Mouse (Mus musculus) ES-E14 (cell line): ENCODE data around the gene Myt1l. TPM values are rescaled to one million over a fixed set of nuclear protein-coding genes. Genes with fewer than 3 reads are reported as not detected.

ENCODE experiments used
- DNase-seq: peaks from one replicate; pipeline ENCODE4 v3.0.0-alpha.2; 2013; ENCODE audit warnings: low read depth, low spot score
- H3K27ac ChIP-seq: 2 replicates; pipeline ENCODE4 v1.5.1; 2012; ENCODE audit warnings: low read depth, mild to moderate bottlenecking, low read length, moderate library complexity, mixed read lengths; ENCODE audit not compliant: poor library complexity, insufficient read depth, severe bottlenecking
- H3K36me3 ChIP-seq: 2 replicates; pipeline ENCODE4 v1.6.1; 2012; ENCODE audit warnings: mild to moderate bottlenecking, low read length, moderate library complexity, mixed read lengths; ENCODE audit not compliant: control insufficient read depth, poor library complexity, insufficient read depth, severe bottlenecking
- H3K4me1 ChIP-seq, 2 experiments: fragments of 150-350 bp in 1 of 2; sonication (generic) in 1 of 2; 2 replicates each; pipeline ENCODE4 v1.6.1; 2012; ENCODE audit warnings: low read length in 2 of 2, mild to moderate bottlenecking in 1 of 2, mixed read lengths in 1 of 2; ENCODE audit not compliant: control insufficient read depth in 2 of 2, insufficient read depth in 2 of 2, poor library complexity in 1 of 2
- H3K4me3 ChIP-seq, 2 experiments: fragments of 150-350 bp in 1 of 2; sonication (generic) in 1 of 2; 2 replicates each; pipeline ENCODE4 v1.5.1; 2012; ENCODE audit warnings: low read length in 2 of 2, low read depth in 1 of 2, mild to moderate bottlenecking in 1 of 2, mixed read lengths in 1 of 2; ENCODE audit not compliant: insufficient read depth in 1 of 2, poor library complexity in 1 of 2, severe bottlenecking in 1 of 2
- H3K9ac ChIP-seq: 2 replicates; pipeline ENCODE4 v1.6.1; 2012; ENCODE audit warnings: low read depth, mild to moderate bottlenecking, low read length, mixed read lengths; ENCODE audit not compliant: poor library complexity, insufficient read depth, severe bottlenecking
- H3K9me3 ChIP-seq: fragments of 150-350 bp; sonication (generic); 2 replicates; pipeline ENCODE4 v1.6.1; 2012; ENCODE audit warnings: low read depth, mild to moderate bottlenecking, low read length; ENCODE audit not compliant: control insufficient read depth, insufficient read depth
- CHD2 ChIP-seq: IDR thresholded peaks from 2 replicates; pipeline ENCODE4 v1.6.1; 2014; ENCODE audit warnings: mild to moderate bottlenecking, low read depth, low read length, inconsistent platforms
- HCFC1 ChIP-seq: IDR thresholded peaks from 2 replicates; pipeline ENCODE4 v1.6.1; 2012; ENCODE audit warnings: low read length, inconsistent platforms, borderline replicate concordance; ENCODE audit not compliant: insufficient read depth
- MAFK ChIP-seq: IDR thresholded peaks from 2 replicates; pipeline ENCODE4 v1.6.1; 2014; ENCODE audit warnings: mild to moderate bottlenecking, low read depth, low read length, inconsistent platforms; ENCODE audit not compliant: insufficient read depth
- ZC3H11A ChIP-seq: IDR thresholded peaks from 2 replicates; pipeline ENCODE4 v1.6.1; 2012; ENCODE audit warnings: low read depth, mild to moderate bottlenecking, inconsistent platforms, low read length, borderline replicate concordance
- ZNF384 ChIP-seq: IDR thresholded peaks from 2 replicates; pipeline ENCODE4 v1.6.1; 2012; ENCODE audit warnings: low read depth, low read length, inconsistent platforms
- in situ Hi-C, 2 experiments: fragments of 600-800 bp; cut with MboI; formaldehyde crosslinking; loops; one replicate each; pipeline ENCODE4 v1.15.1; 2025; ENCODE audit warnings: low sequenced_read_pairs in 2 of 2, inconsistent platforms in 1 of 2; ENCODE audit not compliant: unreplicated experiment in 2 of 2
- total RNA-seq: library from RNA; depleted of rRNA; stranded (reverse); fragments of 300-350 nt; gene quantifications from 2 replicates; pipeline ENCODE4 v1.2.3, GENCODE M21; 2012

The Myt1l gene
- total RNA-seq, 1 experiment, result 0.27 TPM

DNA sequence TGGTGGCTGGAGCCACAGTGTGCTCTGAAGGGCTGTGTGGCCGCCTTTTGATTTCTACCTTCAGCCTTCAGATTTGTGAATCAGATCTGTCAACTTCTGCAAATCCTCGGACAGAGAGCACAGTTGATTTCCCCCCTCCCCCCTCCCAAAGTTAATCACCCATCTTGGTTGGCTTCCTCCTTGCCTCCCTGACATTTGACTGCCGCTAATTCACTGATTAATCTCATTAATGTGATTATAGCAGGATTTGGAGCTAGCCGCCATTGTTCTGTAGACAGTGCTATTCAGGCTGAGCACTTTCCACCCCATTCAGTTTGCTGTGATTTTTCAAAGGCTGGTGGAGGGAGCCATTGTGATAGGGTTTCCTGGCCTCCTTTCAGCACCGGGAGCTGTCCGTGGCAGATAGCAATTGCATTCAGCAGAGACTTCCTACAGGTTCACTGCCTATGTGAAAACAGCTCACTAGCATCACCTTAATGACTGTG is 2.1 kb downstream of the Myt1l start:
- no peak overlapping the region for H3K9ac ChIP-seq
- no peak overlapping the region for H3K4me3 ChIP-seq
- TF ChIP-seq ZNF384 (no peak), ZC3H11A (no peak), MAFK (no peak), HCFC1 (no peak), CHD2 (no peak)
- in situ Hi-C loops, result no loop called here
- H3K4me1 ChIP-seq, result peaks cover 0 to 3% of the 10 kb centered on the region in 2 experiments; a peak in 2 of 4 replicates
- H3K27ac ChIP-seq, result no peak overlapping the region
- no peaks in the 10 kb centered on the region for H3K9me3 ChIP-seq
- no peaks in the 10 kb centered on the region for H3K36me3 ChIP-seq
- DNase-seq, result peak; percentile 55

DNA sequence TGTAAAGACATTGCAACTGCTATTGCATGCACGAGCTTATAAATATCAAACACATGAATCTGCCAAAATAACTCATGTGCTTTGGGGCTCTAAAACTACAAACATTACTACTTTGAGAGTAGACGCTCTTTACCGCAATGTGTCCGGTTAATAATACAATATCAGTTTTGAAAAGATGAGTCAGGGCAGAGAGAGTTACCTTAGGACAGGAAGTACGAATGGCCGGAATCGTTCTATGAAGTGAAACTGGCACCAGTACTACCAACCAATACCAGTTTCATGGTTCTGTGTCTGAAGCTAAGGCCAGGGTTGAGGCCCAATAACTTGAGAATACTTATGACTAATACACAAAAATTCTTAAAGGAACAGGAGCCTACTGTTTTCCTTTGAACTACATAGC is 2.6 kb downstream of the Myt1l start:
- Histone ChIP-seq H3K9ac (no peak overlapping the region), H3K36me3 (no peaks in the 10 kb centered on the region), H3K4me1 (peaks cover 0 to 3% of the 10 kb centered on the region in 2 experiments; a peak in 2 of 4 replicates), H3K9me3 (no peaks in the 10 kb centered on the region), H3K4me3 (no peak overlapping the region), H3K27ac (no peak overlapping the region)
- DNase-seq, result no peak
- in situ Hi-C loops, result no loop called here
- TF ChIP-seq MAFK, result no peak
- no peak for TF ChIP-seq CHD2
- TF ChIP-seq HCFC1, result no peak
- no peak for TF ChIP-seq ZC3H11A
- TF ChIP-seq ZNF384, result no peak

DNA sequence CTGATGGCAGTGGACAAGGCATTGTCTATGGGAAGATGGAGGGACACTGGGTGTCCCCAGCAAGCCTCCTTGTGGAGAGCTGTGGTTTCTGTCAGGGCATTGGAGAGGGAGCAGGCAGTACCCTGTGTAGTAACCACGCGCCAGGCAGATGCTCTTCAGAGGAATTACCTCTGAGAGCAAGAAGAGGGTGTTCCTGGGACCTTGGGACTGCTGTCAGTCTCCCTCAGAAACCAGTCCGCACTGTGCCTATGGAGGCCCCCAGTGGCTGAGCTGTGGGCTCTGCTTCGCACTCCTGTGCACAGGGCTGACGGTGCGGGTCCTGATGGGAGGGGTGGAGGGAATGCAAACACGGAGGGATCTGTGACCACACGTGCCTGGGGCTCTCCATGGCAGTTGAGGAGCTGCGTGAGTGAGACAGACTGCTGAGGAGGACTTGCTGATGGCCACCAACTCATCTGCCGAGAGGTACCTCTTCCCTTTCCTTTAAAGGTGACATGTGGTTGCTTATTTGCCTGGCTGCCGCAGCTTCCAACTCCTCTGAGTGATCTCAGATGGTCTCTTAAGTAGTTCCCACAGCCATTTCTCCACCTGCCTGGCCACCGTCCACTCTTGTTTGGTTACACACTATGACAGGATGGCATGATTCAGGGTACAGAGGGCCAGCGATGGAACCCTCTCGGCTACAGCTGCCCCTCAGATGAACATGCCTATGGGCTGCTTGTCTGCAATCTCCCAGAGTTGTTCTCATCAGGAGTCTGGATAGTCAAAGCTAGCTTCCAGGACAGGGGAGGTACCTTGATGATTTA is 5.1 kb downstream of the Myt1l start:
- in situ Hi-C loops, result no loop called here
- no peak overlapping the region for H3K4me3 ChIP-seq

GRCm38 (mm10) chr12:29534326-29534725 is 6.1 kb downstream of the Myt1l start:
- Histone ChIP-seq H3K4me3 (peak overlapping the region in 1 of 2 experiments; percentile 21; a peak in 1 of 4 replicates), H3K27ac (no peak overlapping the region), H3K9me3 (no peaks in the 10 kb centered on the region), H3K36me3 (no peaks in the 10 kb centered on the region), H3K4me1 (no peaks in the 10 kb centered on the region), H3K9ac (no peak overlapping the region)
- in situ Hi-C loops, result no loop called here
- no peak for TF ChIP-seq ZNF384
- no peak for TF ChIP-seq ZC3H11A
- TF ChIP-seq HCFC1, result no peak
- no peak for TF ChIP-seq CHD2
- TF ChIP-seq MAFK, result no peak
- no peak for DNase-seq

More for the DNA sequence above, 5.1 kb downstream of the Myt1l start:
- Histone ChIP-seq H3K36me3 (no peaks in the 10 kb centered on the region), H3K9me3 (no peaks in the 10 kb centered on the region), H3K4me1 (no peaks in the 10 kb centered on the region), H3K9ac (no peak overlapping the region), H3K27ac (no peak overlapping the region)
- TF ChIP-seq HCFC1 (no peak), ZC3H11A (no peak)
- DNase-seq, result no peak
